Mouse (Mus musculus) megakaryocyte progenitor cell, adult 5-6 weeks (primary cell): ENCODE results near the gene Pde6d. TPM values are rescaled to one million over a fixed set of nuclear protein-coding genes. Genes with fewer than 3 reads are reported as not detected.

Experiments
- ATAC-seq: replicated peaks from 2 replicates; pipeline ENCODE4 v1.8.0; 2016; ENCODE audit warnings: mild to moderate bottlenecking, moderate TSS enrichment, inconsistent platforms; ENCODE audit not compliant: poor library complexity
- total RNA-seq, 2 experiments: library from RNA; stranded (forward) in 1 of 2; stranded (reverse) in 1 of 2; fragments of 157-497, 149-512 nt in 1 of 2; fragments of 200-1000 nt in 1 of 2; gene quantifications; 2 replicates each; pipeline versions ENCODE4 v1.2.3 to v1.2.4; 2015 to 2017

Gene Pde6d
- 60.3 and 71.2 TPM in 2 replicates for total RNA-seq (2015)
- total RNA-seq (2017), result 17.9 and 23.6 TPM in 2 replicates

DNA sequence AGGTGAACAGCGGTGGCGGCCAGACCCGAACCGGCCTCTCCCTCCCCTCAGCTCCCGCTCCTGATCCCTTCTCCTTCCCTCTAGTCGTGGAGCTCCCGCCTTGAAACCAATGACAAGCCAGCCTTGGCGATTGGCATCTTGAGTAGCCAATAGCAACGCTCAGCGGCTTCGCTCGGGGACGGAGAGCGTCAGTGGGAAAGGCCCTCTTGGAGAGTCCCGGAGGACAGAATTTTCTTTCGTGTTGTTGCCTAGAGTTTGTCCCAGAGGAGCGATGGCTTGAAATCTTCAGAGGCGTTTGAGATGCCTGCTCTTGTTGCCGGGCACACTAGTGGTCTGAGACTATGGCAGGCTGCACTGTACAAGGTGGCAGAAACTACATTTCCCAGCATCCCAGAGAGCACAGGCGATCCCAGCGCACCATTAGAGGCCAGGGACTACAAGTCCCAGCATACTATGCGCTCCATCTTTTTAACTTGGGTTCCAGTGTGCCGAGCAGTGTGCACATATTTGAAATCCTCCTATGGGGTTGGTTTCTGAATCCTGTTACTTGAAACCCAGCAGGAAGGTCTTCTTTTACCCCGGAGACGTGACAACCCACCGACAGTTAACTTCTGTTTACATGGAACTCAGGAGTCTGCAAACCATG, at the start of gene Pde6d, which contains the start of gene Cops7b:
TSS of gene Pde6d (minus strand) at position 179 of the 646 bp plus-strand sequence.
TSS of gene Cops7b (plus strand) at position 454 of the 646 bp plus-strand sequence.
- ATAC-seq, result peak; percentile 89

GRCm38 (mm10) chr1:86630527-86630926, 48.1 kb upstream of the Pde6d start:
- ATAC-seq, result no peak

DNA sequence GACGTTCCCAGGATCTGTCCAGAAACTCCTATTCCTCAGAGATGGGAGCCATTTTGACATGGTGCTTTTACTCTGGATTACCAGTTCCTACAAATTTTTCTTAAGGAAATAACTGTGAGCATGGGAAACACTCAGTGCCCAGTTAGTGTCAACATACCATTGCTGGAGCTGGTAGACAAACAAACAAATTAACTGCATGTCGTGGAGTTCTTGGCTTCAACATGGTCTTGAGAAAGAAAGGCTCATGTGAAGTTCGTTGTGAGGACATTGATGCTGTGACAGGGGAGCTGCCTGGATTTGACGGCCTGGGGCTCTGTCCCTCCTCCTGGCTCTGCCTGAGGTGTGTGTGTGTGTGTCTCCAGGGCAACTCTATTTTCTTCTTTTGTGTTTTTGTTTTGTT, 47.5 kb upstream of the Pde6d start:
- no peak for ATAC-seq

DNA sequence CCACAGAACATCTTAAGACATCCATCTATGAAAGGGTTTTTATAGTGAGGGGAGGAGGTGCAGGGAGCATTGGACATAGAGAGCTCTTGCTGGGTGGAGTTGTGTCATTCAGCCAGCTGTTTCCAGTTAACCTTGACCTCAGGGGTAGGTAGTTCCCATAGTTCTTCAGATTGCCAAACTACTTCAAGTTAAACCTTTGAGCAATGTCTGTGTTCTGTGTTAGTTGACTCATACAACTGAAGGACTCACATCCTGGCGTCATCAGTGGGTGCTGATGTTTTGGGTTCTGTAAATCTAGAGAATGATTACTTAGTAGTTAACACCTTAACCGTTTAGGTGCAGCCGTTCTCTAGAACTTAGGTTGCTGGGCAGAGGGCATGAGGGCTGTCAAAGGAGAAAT, 45.8 kb upstream of the Pde6d start:
- ATAC-seq, result no peak

GRCm38 (mm10) chr1:86623001-86624000, 40.9 kb upstream of the Pde6d start:
- ATAC-seq, result no peak

- ATAC-seq, result no peak
These were observed 39.9 kb upstream of the Pde6d start for GRCm38 (mm10) chr1:86622296-86622695.

GRCm38 (mm10) chr1:86618454-86619125, 36.2 kb upstream of the Pde6d start:
- peak; percentile 77; the same call in 1 of the 2 replicates for ATAC-seq

DNA sequence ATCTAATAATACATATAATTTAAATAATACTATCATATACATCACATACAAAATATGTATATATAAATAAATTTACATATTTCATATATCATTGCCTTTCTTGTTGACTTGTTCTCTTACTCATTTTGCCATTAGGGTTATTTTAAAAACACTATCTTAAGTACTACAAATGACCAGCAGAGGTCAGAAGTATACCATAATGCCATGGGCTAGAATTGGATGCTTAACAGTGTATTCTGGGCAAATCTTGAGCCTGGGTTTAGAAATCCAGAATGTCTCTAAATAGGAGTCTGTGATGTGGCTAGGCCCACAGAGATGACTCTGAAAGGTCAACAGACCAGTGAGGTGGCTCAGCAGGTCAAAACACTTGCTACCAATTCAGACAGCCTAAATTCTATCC, 31.8 kb upstream of the Pde6d start:
- peak; percentile 67 for ATAC-seq

- ATAC-seq, result no peak
These were observed 29.7 kb upstream of the Pde6d start for GRCm38 (mm10) chr1:86612081-86612480.

GRCm38 (mm10) chr1:86610954-86611353, 28.5 kb upstream of the Pde6d start:
- ATAC-seq, result 0 out of 2 replicates have a peak, but pooled peaks have one; percentile 17

DNA sequence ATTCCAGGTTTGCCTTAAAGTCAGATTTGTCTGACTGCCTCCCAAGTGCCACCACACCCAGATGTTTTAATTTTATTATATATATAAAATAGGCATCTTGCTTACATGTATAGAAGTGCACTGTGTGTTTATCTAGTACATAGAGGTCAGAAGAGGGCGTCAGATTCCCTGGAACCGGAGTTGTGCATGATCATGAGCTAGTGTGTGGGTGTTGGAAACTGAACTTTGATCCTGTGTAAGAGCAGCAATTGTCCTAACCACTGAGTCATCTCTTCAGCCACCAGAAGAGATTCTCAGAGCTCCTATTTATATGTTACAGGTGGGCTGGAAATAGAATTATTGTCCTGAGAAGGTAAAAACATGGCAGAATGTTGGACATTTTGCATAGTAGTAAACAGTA, 17.7 kb upstream of the Pde6d start:
- ATAC-seq, result no peak

DNA sequence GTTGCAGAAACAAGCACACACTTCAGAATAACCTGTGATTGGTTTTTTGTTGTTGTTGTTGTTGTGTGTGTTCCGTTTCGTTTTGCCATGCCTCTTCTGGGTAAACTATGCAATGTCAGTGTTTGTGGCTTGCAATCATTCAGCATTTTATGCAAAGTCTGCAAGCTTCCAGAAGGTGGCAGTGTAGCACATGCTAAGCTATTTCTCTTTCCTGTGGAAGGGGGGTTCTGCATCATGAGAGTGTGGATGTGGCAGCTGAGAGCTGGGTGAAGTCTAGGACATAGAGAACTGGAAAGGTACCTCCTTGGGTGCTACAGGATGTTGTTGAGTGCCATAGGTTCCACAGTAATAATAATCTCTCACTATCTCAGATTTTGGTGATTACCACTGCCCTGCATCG, 16.1 kb upstream of the Pde6d start:
- ATAC-seq, result peak; percentile 82

DNA sequence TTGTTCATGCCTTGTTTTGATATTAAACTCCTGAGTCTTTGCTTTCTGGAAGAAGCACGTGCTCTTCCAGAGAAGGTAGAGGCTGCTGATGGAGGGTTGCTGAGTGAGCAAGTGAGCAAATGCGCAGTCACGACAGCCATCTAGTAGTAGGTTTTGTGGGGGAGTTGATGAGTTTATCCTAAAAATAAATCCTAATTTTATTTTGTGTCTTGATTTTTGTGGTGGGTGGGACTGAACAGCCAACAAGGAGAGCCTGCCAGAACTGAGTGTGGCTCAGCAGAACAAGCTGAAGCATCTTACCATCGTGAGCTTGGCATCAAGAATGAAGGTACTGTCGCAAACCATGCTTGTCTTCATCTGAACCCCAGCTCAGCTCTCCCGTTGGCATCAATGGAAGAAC, 14.1 kb upstream of the Pde6d start:
- ATAC-seq, result no peak

DNA sequence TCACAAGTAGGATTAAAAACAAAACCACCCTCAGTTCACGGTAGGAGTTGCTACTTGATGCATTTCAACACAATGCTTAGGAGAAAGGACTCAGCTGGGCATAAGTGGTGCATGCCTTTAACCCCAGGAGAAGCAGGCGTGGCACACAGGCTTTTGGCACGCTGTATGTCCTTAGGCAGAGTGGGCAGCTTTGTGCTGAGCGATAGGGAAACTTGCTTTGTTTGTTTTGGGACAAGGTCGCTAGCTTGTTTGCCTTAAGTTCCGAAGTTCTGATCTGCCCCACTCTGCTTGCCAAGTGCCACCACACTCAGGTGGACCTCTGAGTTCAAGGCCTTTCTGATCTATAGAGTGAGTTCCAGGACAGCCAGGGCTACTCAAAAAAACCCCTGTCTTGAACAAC, 12.9 kb upstream of the Pde6d start:
- no peak for ATAC-seq

DNA sequence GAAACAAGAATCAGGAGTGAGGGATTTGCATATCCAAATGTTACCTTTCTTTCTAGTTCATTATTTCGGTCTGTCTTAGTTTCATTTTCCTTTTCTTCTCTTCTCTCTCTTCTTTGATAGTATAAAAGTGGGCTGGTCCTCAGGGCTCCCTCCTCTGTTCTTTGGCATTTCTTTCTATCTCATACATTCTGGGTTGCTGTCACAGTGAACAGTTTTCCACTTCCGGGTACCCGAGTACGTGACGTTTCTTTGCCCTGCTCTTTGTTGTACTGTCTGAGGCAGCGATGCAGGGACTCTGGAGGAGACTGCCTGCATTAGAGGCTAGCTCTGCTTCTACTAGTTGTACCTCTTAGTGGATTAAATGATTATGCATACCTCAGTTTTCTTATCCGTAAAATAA, 12.1 kb upstream of the Pde6d start:
- no peak for ATAC-seq

DNA sequence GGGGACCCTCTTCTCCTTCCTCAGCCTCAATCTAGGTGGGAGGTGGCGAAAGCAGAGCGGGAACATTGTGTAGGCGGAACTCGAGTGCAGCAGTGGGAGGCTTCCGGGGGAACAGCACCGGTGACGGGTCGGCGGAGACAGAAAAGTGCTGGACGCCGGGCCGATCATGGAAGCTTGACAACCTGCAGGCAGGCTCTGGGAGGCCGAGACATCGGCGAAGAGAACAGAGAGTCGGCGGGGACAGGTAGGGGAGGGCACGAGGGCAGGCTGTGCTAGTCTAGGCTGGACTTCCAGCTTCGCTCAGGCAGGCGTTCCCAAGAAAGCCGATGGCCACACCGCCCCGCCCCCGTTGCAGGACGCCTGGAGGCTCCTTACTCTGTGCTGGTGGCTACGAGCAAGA, 4.6 kb upstream of the Pde6d start:
- ATAC-seq, result peak; percentile 71

GRCm38 (mm10) chr1:86583709-86584108, 1.3 kb upstream of the Pde6d start:
- no peak for ATAC-seq

GRCm38 (mm10) chr1:86581692-86582450, 558 bp downstream of the Pde6d start:
- ATAC-seq, result peak; percentile 30

DNA sequence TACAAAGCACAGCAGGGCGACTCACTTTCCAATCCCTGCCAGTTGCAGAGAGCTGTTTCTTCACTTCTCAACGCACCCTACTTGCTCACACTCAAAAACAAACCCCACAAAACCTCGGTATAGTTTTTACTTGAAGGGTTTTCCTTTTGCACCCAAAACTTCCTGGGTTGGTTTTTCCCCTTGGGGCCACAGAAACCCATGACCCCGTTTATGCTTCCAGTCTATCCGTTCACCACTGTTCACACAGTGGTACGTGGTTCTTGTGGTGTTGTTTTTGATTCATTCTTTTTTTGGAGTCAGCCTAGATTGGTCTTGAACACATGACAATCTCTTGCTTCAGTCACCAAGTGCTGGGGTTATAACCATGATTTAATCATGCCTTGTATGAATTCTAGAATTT, 2.0 kb downstream of the Pde6d start:
- ATAC-seq, result no peak

- ATAC-seq, result no peak
These were observed 10.5 kb downstream of the Pde6d start for GRCm38 (mm10) chr1:86571941-86572340.

- peak; percentile 81 for ATAC-seq
These were observed 11.0 kb downstream of the Pde6d start for GRCm38 (mm10) chr1:86571381-86571780.
